In the genomic region with DNA sequence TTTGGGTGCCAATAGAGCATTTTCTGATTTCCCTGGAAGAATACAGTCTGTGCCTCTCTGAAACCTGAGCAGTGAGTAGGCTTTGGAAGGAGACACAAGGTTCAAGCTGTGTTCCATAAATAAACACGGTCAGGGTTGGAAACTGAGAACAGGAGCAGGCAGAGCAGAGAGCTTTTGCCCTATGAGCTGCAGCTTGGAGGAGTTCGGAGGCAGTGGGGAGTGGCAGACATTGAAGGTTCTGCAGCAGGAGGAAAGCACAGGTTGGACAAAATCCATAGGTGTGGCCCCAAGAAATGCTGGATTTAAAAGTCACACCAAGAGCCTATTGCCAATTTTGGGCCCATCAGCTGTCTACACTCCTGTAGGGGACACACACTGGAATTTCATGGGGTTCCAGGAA, we compare ENCODE assay signal across 21 mouse cellular contexts.
"Had no signal": no experiment of that assay in that cellular context is flagged by ENCODE, and none has a peak within 500 bp of the region (broad histone marks: within the 10 kb centered on the region; RNA-seq: fewer than 3 reads in every experiment).

No protein-coding gene starts in this region.

- H3K36me3 ChIP-seq: limb, embryonic 10.5 days; limb, embryonic 13.5 days; liver, embryonic 12.5 days; liver, embryonic 15.5 days; midbrain, embryonic 10.5 days; midbrain, embryonic 13.5 days; neural tube, embryonic 13.5 days had no signal

- ATAC-seq: intestine, postnatal 0 days; liver, embryonic 12.5 days; lung, postnatal 0 days; midbrain, embryonic 13.5 days; midbrain, embryonic 16.5 days had no signal

- H3K27ac ChIP-seq: limb, embryonic 10.5 days; limb, embryonic 13.5 days; liver, embryonic 12.5 days; liver, embryonic 15.5 days; midbrain, embryonic 10.5 days; midbrain, embryonic 13.5 days; neural tube, embryonic 13.5 days had no signal

- H3K27me3 ChIP-seq: limb, embryonic 13.5 days; liver, embryonic 12.5 days; liver, embryonic 15.5 days; megakaryocyte, embryonic 14.5 days; midbrain, embryonic 13.5 days; neural tube, embryonic 13.5 days had no signal

- H3K4me2 ChIP-seq: limb, embryonic 13.5 days; liver, embryonic 12.5 days; liver, embryonic 15.5 days; midbrain, embryonic 13.5 days; neural tube, embryonic 13.5 days had no signal

- H3K4me3 ChIP-seq: limb, embryonic 10.5 days; limb, embryonic 13.5 days; liver, embryonic 12.5 days; liver, embryonic 15.5 days; megakaryocyte, embryonic 14.5 days; midbrain, embryonic 10.5 days; midbrain, embryonic 13.5 days; myocyte; neural tube, embryonic 13.5 days had no signal

- H3K9me3 ChIP-seq: limb, embryonic 10.5 days; limb, embryonic 13.5 days; liver, embryonic 12.5 days; liver, embryonic 15.5 days; megakaryocyte, embryonic 14.5 days; midbrain, embryonic 10.5 days; midbrain, embryonic 13.5 days; neural tube, embryonic 13.5 days had no signal

- H3K4me1 ChIP-seq: limb, embryonic 13.5 days; midbrain, embryonic 10.5 days; midbrain, embryonic 13.5 days; neural tube, embryonic 13.5 days had no signal

- DNase-seq: kidney, adult 2 months; kidney, postnatal 10 days; kidney, postnatal 4 days; liver; lung, postnatal 36 days; retina, postnatal 1 day; right cerebral cortex, postnatal 25 days; thymus, adult 18-20 months; thymus, postnatal 36 days had no signal

- H3K9ac ChIP-seq: limb, embryonic 13.5 days; liver, embryonic 12.5 days; liver, embryonic 15.5 days; midbrain, embryonic 13.5 days; neural tube, embryonic 13.5 days had no signal
